Mouse (Mus musculus): ENCODE data around the gene Ddrgk1. TPM values are rescaled to one million over a fixed set of nuclear protein-coding genes. Genes with fewer than 3 reads are reported as not detected.
A peak's percentile ranks its signal among the peaks of the same experiment; 100 is the strongest.

Ddrgk1 gene
- polyA plus RNA-seq, 1 experiment from 2014 or later, result 49.8 TPM

DNA sequence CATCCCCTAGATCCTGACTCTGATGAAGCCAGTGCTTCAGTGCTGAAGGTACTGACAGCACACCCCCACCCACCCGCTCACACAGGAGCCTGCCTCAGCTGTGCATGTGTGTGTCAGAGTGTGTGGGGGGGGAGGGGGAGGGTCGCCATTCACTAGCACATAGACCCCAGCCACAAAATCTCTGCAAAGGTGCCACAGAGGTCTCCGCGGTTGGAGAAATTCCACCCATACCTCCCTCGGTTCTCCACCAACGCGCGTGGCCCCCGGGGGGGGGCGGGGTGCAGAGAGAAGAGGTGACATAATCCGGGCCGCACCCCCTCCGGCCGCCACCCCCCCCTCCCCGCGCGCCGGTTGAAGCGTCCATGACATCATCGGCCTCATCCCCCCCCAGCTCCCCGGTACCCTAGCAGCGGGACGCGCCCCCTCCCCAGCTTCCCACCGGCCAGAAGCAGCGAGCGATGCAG lies 22.2 kb downstream of the Ddrgk1 start:
- peak; percentile 67 for DNase-seq (ENCODE audit: low spot score)
- Histone ChIP-seq H3K4me1 (ENCODE audit: control insufficient read depth, insufficient read depth, low read length) (peaks cover 10% of the 10 kb centered on the region), H3K36me3 (ENCODE audit: control insufficient read depth, insufficient read depth, low read length) (no peaks in the 10 kb centered on the region), H3K4me2 (ENCODE audit: low read length) (peak overlapping the region; percentile 86), H3K27ac (ENCODE audit: low read depth, low read length) (peak overlapping the region; percentile 44; the same call in 1 of the 2 replicates), H3K27me3 (replicated peaks; ENCODE audit: control insufficient read depth, insufficient read depth, low read length) (peaks cover 9% of the 10 kb centered on the region; the same call in 1 of the 2 replicates), H3K9me3 (replicated peaks; ENCODE audit: control insufficient read depth, low read length) (no peaks in the 10 kb centered on the region), H3K9ac (ENCODE audit: low read length) (peak overlapping the region; percentile 77), H3K4me3 (ENCODE audit: low read depth, low read length) (peak overlapping the region; percentile 71)
- WGBS, result under 1% methylated on average over 26 of the region's 27 CpGs
- peak; percentile 76 for ATAC-seq

DNA sequence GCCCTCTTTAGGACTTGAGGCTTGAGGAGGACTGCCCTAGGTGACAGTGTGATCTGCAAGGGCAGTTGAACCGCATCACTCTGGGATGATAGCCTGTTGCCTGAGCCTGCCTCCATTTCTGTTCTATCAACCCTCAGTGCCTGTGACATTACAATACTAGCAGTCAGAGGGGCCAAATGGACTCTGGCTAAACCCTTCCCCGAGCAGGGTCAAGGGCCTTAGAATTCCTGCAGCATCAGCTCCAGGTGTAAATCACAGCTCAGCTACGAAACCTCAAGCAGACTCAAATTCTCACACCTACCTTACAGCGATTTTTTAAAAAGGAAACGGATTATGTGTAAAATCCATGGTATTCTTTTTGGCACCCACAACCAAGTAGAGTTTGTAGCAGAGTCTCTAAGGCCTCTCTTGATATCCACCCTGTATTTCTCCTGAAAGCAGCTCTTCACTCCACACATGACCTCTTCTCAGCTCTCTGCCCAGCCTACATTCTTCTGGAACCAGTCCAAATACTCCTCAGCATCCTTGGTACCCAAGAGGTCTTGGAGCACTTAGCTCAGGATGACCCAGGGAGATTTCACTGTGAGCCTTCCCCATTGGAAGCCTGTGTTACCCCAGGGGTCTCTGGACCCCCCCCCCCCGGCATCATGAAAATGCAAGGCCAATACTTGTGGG lies 23.0 kb downstream of the Ddrgk1 start:
- peak overlapping the region; percentile 77; the same call in 1 of the 2 replicates for H3K9ac ChIP-seq (ENCODE audit: low read length)
- peak; percentile 19 for DNase-seq (ENCODE audit: low spot score)

GRCm38 (mm10) chr2:130639276-130639675 lies 25.2 kb downstream of the Ddrgk1 start:
- H3K4me2 ChIP-seq (ENCODE audit: low read length), result no peak overlapping the region
- no peaks in the 10 kb centered on the region for H3K9me3 ChIP-seq (replicated peaks; ENCODE audit: control insufficient read depth, low read length)
- 0 out of 2 replicates have a peak, but pooled peaks cover 5% of the 10 kb centered on the region for H3K36me3 ChIP-seq (ENCODE audit: control insufficient read depth, insufficient read depth, low read length)
- H3K9ac ChIP-seq (ENCODE audit: low read length), result no peak overlapping the region
- peaks cover 20% of the 10 kb centered on the region for H3K4me1 ChIP-seq (ENCODE audit: control insufficient read depth, insufficient read depth, low read length)
- H3K4me3 ChIP-seq (ENCODE audit: low read depth, low read length), result no peak overlapping the region
- DNase-seq (ENCODE audit: low spot score) (no peak), ATAC-seq (no peak)
- 83% methylated on average over 6 of the region's 6 CpGs for WGBS
- no peak overlapping the region for H3K27ac ChIP-seq (ENCODE audit: low read depth, low read length)
- H3K27me3 ChIP-seq (replicated peaks; ENCODE audit: control insufficient read depth, insufficient read depth, low read length), result peaks cover 37% of the 10 kb centered on the region

More for the DNA sequence above, 23.0 kb downstream of the Ddrgk1 start:
- ATAC-seq, result no peak
- H3K36me3 ChIP-seq (ENCODE audit: control insufficient read depth, insufficient read depth, low read length), result no peaks in the 10 kb centered on the region
- peaks cover 10% of the 10 kb centered on the region for H3K4me1 ChIP-seq (ENCODE audit: control insufficient read depth, insufficient read depth, low read length)
- peak overlapping the region; percentile 86 for H3K4me2 ChIP-seq (ENCODE audit: low read length)
- no peaks in the 10 kb centered on the region for H3K9me3 ChIP-seq (replicated peaks; ENCODE audit: control insufficient read depth, low read length)
- peaks cover 16% of the 10 kb centered on the region for H3K27me3 ChIP-seq (replicated peaks; ENCODE audit: control insufficient read depth, insufficient read depth, low read length)
- WGBS, result 80% methylated on average over 6 of the region's 6 CpGs
- peak overlapping the region; percentile 71; the same call in 1 of the 2 replicates for H3K4me3 ChIP-seq (ENCODE audit: low read depth, low read length)
- H3K27ac ChIP-seq (ENCODE audit: low read depth, low read length), result no peak overlapping the region

GRCm38 (mm10) chr2:130638101-130638611 lies 26.3 kb downstream of the Ddrgk1 start:
- 0 out of 2 replicates have a peak, but pooled peaks cover 5% of the 10 kb centered on the region for H3K36me3 ChIP-seq (ENCODE audit: control insufficient read depth, insufficient read depth, low read length)
- no peak overlapping the region for H3K4me2 ChIP-seq (ENCODE audit: low read length)
- no peaks in the 10 kb centered on the region for H3K9me3 ChIP-seq (replicated peaks; ENCODE audit: control insufficient read depth, low read length)
- H3K27ac ChIP-seq (ENCODE audit: low read depth, low read length), result no peak overlapping the region
- ATAC-seq (no peak), DNase-seq (ENCODE audit: low spot score) (no peak)
- 34% methylated on average over 16 of the region's 16 CpGs for WGBS
- H3K9ac ChIP-seq (ENCODE audit: low read length), result no peak overlapping the region
- H3K4me1 ChIP-seq (ENCODE audit: control insufficient read depth, insufficient read depth, low read length), result peaks cover 21% of the 10 kb centered on the region
- no peak overlapping the region for H3K4me3 ChIP-seq (ENCODE audit: low read depth, low read length)
- peaks cover 39% of the 10 kb centered on the region for H3K27me3 ChIP-seq (replicated peaks; ENCODE audit: control insufficient read depth, insufficient read depth, low read length)

- no peak overlapping the region for H3K27ac ChIP-seq (ENCODE audit: low read depth, low read length)
- WGBS, result 23% methylated on average over 21 of the region's 21 CpGs
- H3K27me3 ChIP-seq (replicated peaks; ENCODE audit: control insufficient read depth, insufficient read depth, low read length), result peaks cover 39% of the 10 kb centered on the region
- H3K9me3 ChIP-seq (replicated peaks; ENCODE audit: control insufficient read depth, low read length), result no peaks in the 10 kb centered on the region
- no peak overlapping the region for H3K4me3 ChIP-seq (ENCODE audit: low read depth, low read length)
- peak; percentile 25 for DNase-seq (ENCODE audit: low spot score)
- H3K4me2 ChIP-seq (ENCODE audit: low read length), result no peak overlapping the region
- no peak for ATAC-seq
- H3K36me3 ChIP-seq (ENCODE audit: control insufficient read depth, insufficient read depth, low read length), result 0 out of 2 replicates have a peak, but pooled peaks cover 5% of the 10 kb centered on the region
- H3K4me1 ChIP-seq (ENCODE audit: control insufficient read depth, insufficient read depth, low read length), result peaks cover 12% of the 10 kb centered on the region
- peak overlapping the region; percentile 17; the same call in 1 of the 2 replicates for H3K9ac ChIP-seq (ENCODE audit: low read length)
Measured at GRCm38 (mm10) chr2:130635847-130636246, 28.6 kb downstream of the Ddrgk1 start.

DNA sequence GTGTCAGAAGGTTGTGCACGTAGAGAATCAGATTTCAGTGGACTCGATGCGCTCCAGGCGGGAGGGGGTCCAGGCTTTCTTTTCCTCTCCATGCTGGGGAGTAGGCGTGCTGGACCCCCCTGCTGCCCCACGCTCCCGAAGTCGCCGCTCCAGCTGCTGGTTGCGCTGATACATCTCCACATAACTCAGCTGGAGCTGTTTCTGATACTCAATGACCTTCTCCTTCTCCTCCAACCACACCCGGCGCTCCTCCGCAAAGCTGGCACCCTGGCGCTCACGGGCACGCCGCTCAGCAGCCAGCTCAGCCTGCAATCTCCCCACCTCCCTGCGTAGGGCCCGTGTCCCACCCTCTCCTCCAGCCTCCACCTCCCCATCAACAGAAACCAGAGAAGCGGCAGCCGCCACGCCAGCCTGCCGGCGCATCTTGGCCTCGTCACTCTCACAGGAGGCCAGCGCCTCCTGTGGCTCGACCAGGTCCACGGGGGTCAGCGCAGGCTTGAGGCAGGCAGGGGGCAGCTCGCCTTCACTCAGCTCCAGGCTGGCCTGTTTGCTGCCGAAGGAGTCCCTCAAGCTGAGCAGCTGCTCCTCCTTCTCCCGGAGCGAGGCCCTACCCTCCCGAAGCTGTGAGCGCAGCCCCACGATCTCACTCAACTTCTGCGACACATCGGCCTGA lies 29.6 kb downstream of the Ddrgk1 start:
- H3K4me3 ChIP-seq (ENCODE audit: low read depth, low read length), result peak overlapping the region; percentile 23
- peaks cover 12% of the 10 kb centered on the region for H3K4me1 ChIP-seq (ENCODE audit: control insufficient read depth, insufficient read depth, low read length)
- 0 out of 2 replicates have a peak, but pooled peaks cover 5% of the 10 kb centered on the region for H3K36me3 ChIP-seq (ENCODE audit: control insufficient read depth, insufficient read depth, low read length)
- peaks cover 39% of the 10 kb centered on the region for H3K27me3 ChIP-seq (replicated peaks; ENCODE audit: control insufficient read depth, insufficient read depth, low read length)
- no peaks in the 10 kb centered on the region for H3K9me3 ChIP-seq (replicated peaks; ENCODE audit: control insufficient read depth, low read length)
- DNase-seq (ENCODE audit: low spot score), result peak; percentile 14
- 4% methylated on average over 38 of the region's 38 CpGs for WGBS
- peak overlapping the region; percentile 51 for H3K9ac ChIP-seq (ENCODE audit: low read length)
- H3K27ac ChIP-seq (ENCODE audit: low read depth, low read length), result no peak overlapping the region
- ATAC-seq, result peak; percentile 22; the same call in 1 of the 2 replicates
- H3K4me2 ChIP-seq (ENCODE audit: low read length), result peak overlapping the region; percentile 54

DNA sequence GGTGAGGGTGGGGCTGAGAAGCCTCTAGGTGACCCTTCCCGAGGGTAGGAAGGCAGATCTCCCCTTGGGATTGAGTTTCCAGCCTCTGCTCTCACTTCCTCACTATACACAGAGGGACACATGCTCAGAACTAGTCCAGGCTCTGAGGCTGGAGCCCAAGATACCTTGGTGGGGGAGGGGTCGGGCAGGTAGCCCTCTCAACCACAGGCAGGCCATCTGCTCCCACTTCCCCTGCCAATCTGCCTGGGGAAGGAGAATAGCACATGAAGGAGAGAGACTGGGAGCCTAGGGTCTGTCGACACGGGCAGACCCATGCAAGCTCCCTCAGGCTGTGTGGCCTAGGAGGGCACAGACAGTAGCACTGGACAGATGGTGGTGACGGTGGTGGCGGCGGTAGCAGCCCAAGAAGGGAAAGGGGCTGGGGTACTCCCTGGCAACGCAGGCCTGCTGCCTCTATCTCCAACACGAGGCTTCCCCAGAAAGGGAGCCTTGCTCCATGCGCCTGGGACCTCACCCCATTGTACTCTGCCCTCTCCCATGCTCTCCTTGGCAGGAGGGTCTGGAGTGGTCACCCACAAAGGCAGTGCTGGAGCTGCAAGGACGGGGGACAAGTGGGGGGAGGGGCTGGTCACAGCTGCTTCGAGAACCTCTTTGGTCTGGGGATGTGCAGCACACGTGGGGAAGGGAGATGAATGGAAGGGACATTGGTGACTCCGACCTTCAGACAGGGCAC lies 30.3 kb downstream of the Ddrgk1 start:
- Histone ChIP-seq H3K4me2 (ENCODE audit: low read length) (peak overlapping the region; percentile 54), H3K4me1 (ENCODE audit: control insufficient read depth, insufficient read depth, low read length) (peaks cover 12% of the 10 kb centered on the region), H3K9me3 (replicated peaks; ENCODE audit: control insufficient read depth, low read length) (no peaks in the 10 kb centered on the region), H3K27me3 (replicated peaks; ENCODE audit: control insufficient read depth, insufficient read depth, low read length) (peaks cover 39% of the 10 kb centered on the region), H3K9ac (ENCODE audit: low read length) (peak overlapping the region; percentile 51; the same call in 1 of the 2 replicates), H3K4me3 (ENCODE audit: low read depth, low read length) (peak overlapping the region; percentile 23; the same call in 1 of the 2 replicates), H3K36me3 (ENCODE audit: control insufficient read depth, insufficient read depth, low read length) (0 out of 2 replicates have a peak, but pooled peaks cover 5% of the 10 kb centered on the region), H3K27ac (ENCODE audit: low read depth, low read length) (no peak overlapping the region)
- DNase-seq (ENCODE audit: low spot score), result peak; percentile 7
- ATAC-seq, result peak; percentile 13; the same call in 1 of the 2 replicates
- 12% methylated on average over 14 of the region's 14 CpGs for WGBS

GRCm38 (mm10) chr2:130632887-130633675 lies 31.4 kb downstream of the Ddrgk1 start:
- H3K4me3 ChIP-seq (ENCODE audit: low read depth, low read length), result no peak overlapping the region
- no peaks in the 10 kb centered on the region for H3K9me3 ChIP-seq (replicated peaks; ENCODE audit: control insufficient read depth, low read length)
- H3K27ac ChIP-seq (ENCODE audit: low read depth, low read length), result no peak overlapping the region
- 0 out of 2 replicates have a peak, but pooled peaks cover 5% of the 10 kb centered on the region for H3K36me3 ChIP-seq (ENCODE audit: control insufficient read depth, insufficient read depth, low read length)
- H3K4me1 ChIP-seq (ENCODE audit: control insufficient read depth, insufficient read depth, low read length), result peaks cover 17% of the 10 kb centered on the region
- H3K27me3 ChIP-seq (replicated peaks; ENCODE audit: control insufficient read depth, insufficient read depth, low read length), result peaks cover 35% of the 10 kb centered on the region
- no peak for ATAC-seq
- H3K4me2 ChIP-seq (ENCODE audit: low read length), result no peak overlapping the region
- 42% methylated on average over 5 of the region's 5 CpGs for WGBS
- peak; percentile 28 for DNase-seq (ENCODE audit: low spot score)
- H3K9ac ChIP-seq (ENCODE audit: low read length), result no peak overlapping the region

Measured in forebrain, embryonic 14.5 days (tissue).